Mouse (Mus musculus) forebrain, embryonic 14.5 days (tissue): Measurements from ENCODE around the gene Ccdc175. TPM values are rescaled to one million over a fixed set of nuclear protein-coding genes. Genes with fewer than 3 reads are reported as not detected.

Source experiments
- ATAC-seq: fragments of 200-750 bp; cut with Nextera tagmentation; 2 replicates; pipeline ENCODE4 v1.8.0; 2017; ENCODE audit warnings: mild to moderate bottlenecking, moderate library complexity
- DNase-seq: peaks from one replicate; pipeline ENCODE4 v3.0.0-alpha.2; 2015; ENCODE audit warnings: low spot score
- H3K27ac ChIP-seq: fragments of 300-500 bp; sonication (generic); 2 replicates; pipeline ENCODE4 v1.5.1; 2014; ENCODE audit warnings: low read depth, mild to moderate bottlenecking, control low read depth, low read length, moderate library complexity
- H3K27me3 ChIP-seq: fragments of 300-500 bp; sonication (generic); replicated peaks from 2 replicates; pipeline ENCODE4 v1.6.1; 2014; ENCODE audit warnings: low read length, control low read depth, mixed read lengths; ENCODE audit not compliant: control insufficient read depth, insufficient read depth
- H3K36me3 ChIP-seq: fragments of 300-500 bp; sonication (generic); 2 replicates; pipeline ENCODE4 v1.6.1; 2014; ENCODE audit warnings: low read length, control low read depth; ENCODE audit not compliant: control insufficient read depth, insufficient read depth
- H3K4me1 ChIP-seq: fragments of 300-500 bp; sonication (generic); 2 replicates; pipeline ENCODE4 v1.6.1; 2014; ENCODE audit warnings: antibody characterized with exemption, low read length, control low read depth; ENCODE audit not compliant: control insufficient read depth, insufficient read depth
- H3K4me2 ChIP-seq: fragments of 300-500 bp; sonication (generic); 2 replicates; pipeline ENCODE4 v1.6.1; 2014; ENCODE audit warnings: mild to moderate bottlenecking, control low read depth, low read length
- H3K4me3 ChIP-seq: fragments of 300-500 bp; sonication (generic); 2 replicates; pipeline ENCODE4 v1.5.1; 2014; ENCODE audit warnings: low read depth, low read length, control low read depth
- H3K9ac ChIP-seq: fragments of 300-500 bp; sonication (generic); 2 replicates; pipeline ENCODE4 v1.6.1; 2014; ENCODE audit warnings: mild to moderate bottlenecking, low read length, control low read depth, moderate library complexity
- H3K9me3 ChIP-seq: fragments of 300-500 bp; sonication (generic); replicated peaks from 2 replicates; pipeline ENCODE4 v1.6.1; 2016; ENCODE audit warnings: low read length, control low read depth, mixed read lengths; ENCODE audit not compliant: control insufficient read depth
- WGBS: fragments of 180-500 bp; shearing (Covaris S2); extraction: QIAGEN DNeasy Blood & Tissue Kit; methylation state at CpG from one replicate; pipeline ENCODE4 v1.1.7; 2014; 5-methylcytosine and 5-hydroxymethylcytosine counted together
- polyA plus RNA-seq: library from polyadenylated mRNA; unstranded; fragments of >200 nt; fragmentation: Nextera tagmentation; extraction: Ambion mirVana; gene quantifications from 2 replicates; pipeline ENCODE4 v1.2.1, GENCODE M21; 2014

The Ccdc175 gene
- not detected in 2 replicates for polyA plus RNA-seq

DNA sequence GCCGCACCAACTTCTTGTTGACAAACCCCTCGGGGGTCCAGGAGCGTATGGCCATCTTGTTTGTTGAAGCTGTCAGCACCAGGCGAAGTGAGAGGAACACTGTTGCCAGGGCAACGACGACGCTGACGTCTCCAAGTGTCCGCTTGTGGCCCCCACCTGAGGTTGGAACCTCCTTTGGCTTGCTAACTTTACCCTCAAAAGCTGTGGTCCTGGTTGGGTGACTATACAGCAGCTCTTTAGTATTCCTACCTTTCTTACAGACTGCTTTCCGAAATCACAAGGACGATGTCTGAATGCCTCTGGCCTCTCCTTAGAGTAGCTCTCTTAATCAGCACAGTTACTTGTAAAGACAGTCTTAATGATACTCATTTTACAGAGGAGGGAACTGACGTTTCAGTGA lies at the start of gene Ccdc175:
Ccdc175 (minus strand) TSS at position 101 of the 400 bp plus-strand sequence.
- no peaks in the 10 kb centered on the region for H3K36me3 ChIP-seq
- no peaks in the 10 kb centered on the region for H3K9me3 ChIP-seq
- H3K4me2 ChIP-seq: no peak within 1 kb of the TSS
- no peak within 1 kb of the TSS for H3K9ac ChIP-seq
- 84% methylated on average over 12 of the region's 12 CpGs for WGBS
- H3K27me3 ChIP-seq: no peaks in the 10 kb centered on the region
- no peak for ATAC-seq
- H3K4me3 ChIP-seq: no peak within 1 kb of the TSS
- no peaks in the 10 kb centered on the region for H3K4me1 ChIP-seq
- no peak within 1 kb of the TSS for H3K27ac ChIP-seq
- no peak for DNase-seq

DNA sequence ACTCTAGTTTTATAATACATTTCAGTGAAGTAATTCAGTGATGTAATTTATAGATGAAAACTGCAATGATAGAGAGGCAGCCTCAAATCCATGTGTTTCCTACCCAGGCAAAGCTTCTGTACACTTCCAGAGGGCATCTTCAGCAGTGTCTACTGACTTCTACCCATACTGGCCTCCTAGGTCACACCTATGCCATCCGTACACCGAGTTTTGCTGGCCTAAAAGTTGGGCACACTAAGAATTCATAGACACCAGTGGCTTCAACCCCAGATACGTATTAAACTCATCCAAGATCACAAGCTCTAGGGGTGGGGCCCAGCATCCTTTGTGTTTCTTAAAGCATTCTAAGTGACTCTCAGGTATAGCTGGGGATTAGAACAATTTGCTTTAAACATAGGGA lies 49.3 kb upstream of the Ccdc175 start:
- peak overlapping the region; percentile 98 for H3K9ac ChIP-seq
- peaks cover 13% of the 10 kb centered on the region; the same call in 1 of the 2 replicates for H3K36me3 ChIP-seq
- no peaks in the 10 kb centered on the region for H3K27me3 ChIP-seq
- peak overlapping the region; percentile 52; the same call in 1 of the 2 replicates for H3K27ac ChIP-seq
- ATAC-seq (no peak), DNase-seq (no peak)
- H3K4me1 ChIP-seq: peaks cover 29% of the 10 kb centered on the region
- WGBS: 81% methylated on average over 3 of the region's 3 CpGs
- H3K4me2 ChIP-seq: peak overlapping the region; percentile 58
- no peaks in the 10 kb centered on the region for H3K9me3 ChIP-seq
- H3K4me3 ChIP-seq: peak overlapping the region; percentile 69

DNA sequence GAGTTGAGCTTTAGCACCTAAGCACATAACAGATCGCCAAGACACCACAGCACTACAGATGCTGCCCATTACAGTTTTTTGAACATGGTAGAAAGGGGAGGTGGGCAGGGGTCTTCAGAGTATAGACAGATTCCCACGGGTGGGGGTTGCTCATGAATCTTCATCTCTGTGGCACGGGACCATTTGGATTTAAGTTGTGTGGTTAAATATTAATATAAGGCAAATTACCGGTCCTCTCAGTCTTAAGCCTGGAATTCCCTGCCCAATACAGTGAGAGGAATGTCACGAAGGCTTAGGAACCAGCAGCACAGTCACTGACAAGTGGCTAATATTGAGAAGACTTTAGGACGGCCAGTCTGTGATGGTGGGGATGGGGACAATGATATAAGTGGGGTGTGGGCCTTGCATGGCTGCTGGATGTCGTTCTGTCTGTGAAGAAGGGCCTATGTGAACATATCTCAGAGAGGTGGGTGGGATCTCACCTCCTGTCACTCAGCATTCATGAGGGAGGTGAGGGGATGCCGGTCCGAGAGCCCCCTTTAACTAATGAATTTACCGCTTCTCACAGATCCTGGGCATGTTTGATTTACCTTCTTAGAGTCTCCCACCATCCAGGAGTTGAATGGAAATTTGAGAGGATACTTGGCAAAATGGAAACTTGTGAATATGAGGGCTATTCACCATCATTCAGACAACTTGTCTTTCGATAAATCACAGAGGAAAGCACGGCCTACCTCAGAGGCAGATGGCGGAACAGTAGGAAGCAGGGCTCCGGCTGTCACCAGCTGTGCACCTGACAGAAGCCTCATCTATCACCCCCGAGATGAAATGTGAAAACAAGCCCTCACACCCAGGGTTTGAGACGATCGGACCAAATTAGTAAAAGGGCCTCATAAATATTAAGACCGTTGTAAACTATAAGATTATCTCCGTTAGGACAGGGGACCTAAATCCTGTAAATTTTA lies 48.3 kb upstream of the Ccdc175 start:
- Histone ChIP-seq H3K4me1 (peaks cover 28% of the 10 kb centered on the region), H3K9ac (peak overlapping the region; percentile 98; the same call in 1 of the 2 replicates), H3K9me3 (no peaks in the 10 kb centered on the region), H3K27me3 (no peaks in the 10 kb centered on the region), H3K4me2 (peak overlapping the region; percentile 58), H3K36me3 (peaks cover 14% of the 10 kb centered on the region; the same call in 1 of the 2 replicates), H3K4me3 (peak overlapping the region; percentile 69), H3K27ac (no peak overlapping the region)
- DNase-seq (peak; percentile 29), ATAC-seq (no peak)
- 75% methylated on average over 19 of the region's 19 CpGs for WGBS

DNA sequence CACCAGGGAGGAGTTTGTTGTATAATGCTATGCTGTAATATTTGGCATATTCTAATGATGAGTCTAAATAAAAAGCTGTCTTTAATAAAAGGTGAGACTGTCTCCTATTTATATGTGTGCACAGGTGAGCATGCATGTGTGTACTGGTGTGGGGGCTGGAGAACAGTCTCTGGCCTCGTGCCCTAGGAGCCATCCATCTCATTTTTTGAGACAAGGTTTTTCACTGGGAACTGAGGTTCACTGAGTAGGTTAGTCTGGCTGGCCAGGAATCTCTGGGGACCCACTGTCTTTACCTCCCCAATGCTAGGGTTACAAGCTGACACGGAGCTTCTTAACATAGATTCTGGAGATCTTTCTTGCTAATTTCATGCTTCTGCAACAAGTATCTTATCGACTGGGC lies 47.3 kb upstream of the Ccdc175 start:
- ATAC-seq: no peak
- no peak overlapping the region for H3K27ac ChIP-seq
- H3K4me2 ChIP-seq: peak overlapping the region; percentile 58
- H3K4me3 ChIP-seq: 0 out of 2 replicates have a peak overlapping the region, but pooled peaks have one; percentile 69
- H3K27me3 ChIP-seq: no peaks in the 10 kb centered on the region
- H3K9me3 ChIP-seq: no peaks in the 10 kb centered on the region
- H3K9ac ChIP-seq: no peak overlapping the region
- H3K36me3 ChIP-seq: peaks cover 17% of the 10 kb centered on the region; the same call in 1 of the 2 replicates
- peaks cover 28% of the 10 kb centered on the region for H3K4me1 ChIP-seq
- WGBS: 84% methylated on average over 3 of the region's 3 CpGs
- DNase-seq: no peak

- peaks cover 28% of the 10 kb centered on the region for H3K4me1 ChIP-seq
- no peak overlapping the region for H3K27ac ChIP-seq
- H3K4me3 ChIP-seq: no peak overlapping the region
- DNase-seq (no peak), ATAC-seq (no peak)
- peak overlapping the region; percentile 23 for H3K4me2 ChIP-seq
- H3K9ac ChIP-seq: no peak overlapping the region
- 75% methylated on average over 8 of the region's 8 CpGs for WGBS
- H3K27me3 ChIP-seq: no peaks in the 10 kb centered on the region
- H3K36me3 ChIP-seq: peaks cover 17% of the 10 kb centered on the region; the same call in 1 of the 2 replicates
- H3K9me3 ChIP-seq: no peaks in the 10 kb centered on the region
These were observed 44.8 kb upstream of the Ccdc175 start for GRCm38 (mm10) chr12:72229451-72230196.

- Histone ChIP-seq H3K27me3 (no peaks in the 10 kb centered on the region), H3K9me3 (no peaks in the 10 kb centered on the region), H3K27ac (no peak overlapping the region), H3K4me3 (no peak overlapping the region), H3K36me3 (peaks cover 23% of the 10 kb centered on the region), H3K4me1 (peaks cover 15% of the 10 kb centered on the region; the same call in 1 of the 2 replicates), H3K9ac (no peak overlapping the region), H3K4me2 (no peak overlapping the region)
- DNase-seq: no peak
- 64% methylated on average over 6 of the region's 6 CpGs for whole genome bisulfite sequencing
- no peak for ATAC-seq
These were observed 42.9 kb upstream of the Ccdc175 start for GRCm38 (mm10) chr12:72227731-72228130.

- WGBS: 95% methylated on average over 3 of the region's 3 CpGs
- Histone ChIP-seq H3K4me2 (no peak overlapping the region), H3K4me1 (peaks cover 9% of the 10 kb centered on the region; the same call in 1 of the 2 replicates), H3K4me3 (no peak overlapping the region), H3K9me3 (no peaks in the 10 kb centered on the region), H3K27ac (no peak overlapping the region), H3K27me3 (no peaks in the 10 kb centered on the region), H3K36me3 (peaks cover 46% of the 10 kb centered on the region), H3K9ac (no peak overlapping the region)
- DNase-seq (no peak), ATAC-seq (no peak)
These were observed 40.5 kb upstream of the Ccdc175 start for GRCm38 (mm10) chr12:72225371-72225770.

GRCm38 (mm10) chr12:72223557-72224102 lies 38.8 kb upstream of the Ccdc175 start:
- Histone ChIP-seq H3K9me3 (no peaks in the 10 kb centered on the region), H3K36me3 (peaks cover 54% of the 10 kb centered on the region), H3K4me3 (no peak overlapping the region), H3K9ac (no peak overlapping the region), H3K27me3 (no peaks in the 10 kb centered on the region), H3K4me2 (no peak overlapping the region), H3K27ac (no peak overlapping the region), H3K4me1 (no peaks in the 10 kb centered on the region)
- no peak for ATAC-seq
- WGBS: 95% methylated on average over 16 of the region's 16 CpGs
- no peak for DNase-seq
